ENCODE assay signal across 14 mouse cellular contexts in the genomic region with DNA sequence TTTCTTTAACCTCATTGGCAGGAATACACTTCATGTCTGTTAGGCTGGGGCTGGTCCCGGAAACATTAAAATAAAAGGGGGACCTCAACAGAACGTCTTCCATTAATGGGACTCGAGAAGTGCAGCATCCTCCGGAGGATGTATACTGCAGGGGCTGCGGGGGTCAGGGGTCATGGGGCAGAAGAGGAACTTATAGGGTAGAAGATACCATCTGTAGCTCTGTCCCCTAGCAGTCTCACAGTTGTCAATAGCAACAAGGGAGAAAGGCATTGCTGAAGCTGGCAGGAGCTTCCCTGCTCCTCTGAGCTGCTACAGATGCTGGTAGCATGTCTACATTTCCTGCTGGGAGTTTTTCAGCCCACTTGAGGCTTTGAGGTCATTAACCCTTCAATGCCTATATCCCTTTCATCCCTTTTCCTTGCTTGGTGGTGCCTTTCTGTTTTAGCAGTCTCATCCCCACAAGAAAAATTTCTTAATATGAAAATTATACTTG.
A peak's percentile ranks its signal among the peaks of the same experiment; 100 is the strongest.
DNase-seq lines count a peak whose midpoint lies in the region; ATAC-seq and TF ChIP-seq lines count a peak whose summit lies in the region.
"Had no signal": no experiment of that assay in that cellular context is flagged by ENCODE, and none has a peak within 500 bp of the region (broad histone marks: within the 10 kb centered on the region; RNA-seq: fewer than 3 reads in every experiment).

No protein-coding gene starts in this region.

- H3K27me3 ChIP-seq in hindbrain, embryonic 10.5 days (ENCODE audit: insufficient read depth, poor library complexity, severe bottlenecking), result no peaks in the 10 kb centered on the region
- H3K27me3 ChIP-seq in hindbrain, embryonic 14.5 days (ENCODE audit: control insufficient read depth, insufficient read depth, low read length), result no peaks in the 10 kb centered on the region
- H3K27me3 ChIP-seq in midbrain, embryonic 10.5 days (ENCODE audit: low read depth, poor library complexity, severe bottlenecking), result no peaks in the 10 kb centered on the region
- H3K27me3 ChIP-seq in midbrain, embryonic 15.5 days (replicated peaks), result no peaks in the 10 kb centered on the region
- no peaks in the 10 kb centered on the region for H3K27me3 ChIP-seq in embryonic facial prominence, embryonic 14.5 days (replicated peaks; ENCODE audit: control insufficient read depth, insufficient read depth, low read length)
- H3K27me3 ChIP-seq in liver, postnatal 0 days (ENCODE audit: insufficient read depth, low read length), result no peaks in the 10 kb centered on the region
- H3K27me3 ChIP-seq: liver, embryonic 15.5 days had no signal

- TF ChIP-seq EP300 in liver, postnatal 0 days (IDR thresholded peaks at IDR 0.05; ENCODE audit: low read depth), result no peak

- no peak overlapping the region for H3K4me2 ChIP-seq in hindbrain, embryonic 14.5 days (replicated peaks)
- H3K4me2 ChIP-seq in midbrain, embryonic 15.5 days, result no peak overlapping the region
- H3K4me2 ChIP-seq in embryonic facial prominence, embryonic 14.5 days (ENCODE audit: low read depth, low read length), result no peak overlapping the region
- H3K4me2 ChIP-seq in liver, postnatal 0 days (ENCODE audit: low read depth, low read length), result no peak overlapping the region
- H3K4me2 ChIP-seq: liver, embryonic 15.5 days had no signal

- no peak overlapping the region for H3K4me3 ChIP-seq in hindbrain, embryonic 10.5 days
- H3K4me3 ChIP-seq in hindbrain, embryonic 14.5 days (replicated peaks; ENCODE audit: low read length), result no peak overlapping the region
- H3K4me3 ChIP-seq in midbrain, embryonic 10.5 days, result no peak overlapping the region
- H3K4me3 ChIP-seq in midbrain, embryonic 15.5 days, result no peak overlapping the region
- no peak overlapping the region for H3K4me3 ChIP-seq in embryonic facial prominence, embryonic 14.5 days (ENCODE audit: low read depth, low read length)
- no peak overlapping the region for H3K4me3 ChIP-seq in liver, postnatal 0 days (ENCODE audit: low read depth, low read length)
- H3K4me3 ChIP-seq: layer of hippocampus, adult 2 months; liver, embryonic 15.5 days had no signal

- WGBS in hindbrain, embryonic 10.5 days, result 6% methylated on average over 5 of the region's 5 CpGs
- 5% methylated on average over 5 of the region's 5 CpGs for WGBS in hindbrain, embryonic 14.5 days
- 18% methylated on average over 5 of the region's 5 CpGs for WGBS in midbrain, embryonic 10.5 days
- WGBS in midbrain, embryonic 15.5 days, result 13% methylated on average over 5 of the region's 5 CpGs
- 23% methylated on average over 5 of the region's 5 CpGs for WGBS in embryonic facial prominence, embryonic 14.5 days
- 52% methylated on average over 5 of the region's 5 CpGs for WGBS in liver, postnatal 0 days (ENCODE audit: insufficient replicate concordance)

- H3K9me3 ChIP-seq in hindbrain, embryonic 10.5 days, result no peaks in the 10 kb centered on the region
- H3K9me3 ChIP-seq in hindbrain, embryonic 14.5 days (ENCODE audit: control insufficient read depth, low read length), result no peaks in the 10 kb centered on the region
- H3K9me3 ChIP-seq in midbrain, embryonic 10.5 days (replicated peaks), result no peaks in the 10 kb centered on the region
- no peaks in the 10 kb centered on the region for H3K9me3 ChIP-seq in midbrain, embryonic 15.5 days
- no peaks in the 10 kb centered on the region for H3K9me3 ChIP-seq in embryonic facial prominence, embryonic 14.5 days (ENCODE audit: control insufficient read depth, low read length)
- no peaks in the 10 kb centered on the region for H3K9me3 ChIP-seq in liver, postnatal 0 days (ENCODE audit: low read length)
- H3K9me3 ChIP-seq: liver, embryonic 15.5 days had no signal

- H3K27ac ChIP-seq in hindbrain, embryonic 10.5 days, result no peak overlapping the region
- no peak overlapping the region for H3K27ac ChIP-seq in hindbrain, embryonic 14.5 days
- H3K27ac ChIP-seq in midbrain, embryonic 10.5 days (replicated peaks), result 0 out of 2 replicates have a peak overlapping the region, but pooled peaks have one; percentile 33
- H3K27ac ChIP-seq in midbrain, embryonic 15.5 days, result no peak overlapping the region
- H3K27ac ChIP-seq in embryonic facial prominence, embryonic 14.5 days (replicated peaks; ENCODE audit: low read depth, low read length), result no peak overlapping the region
- H3K27ac ChIP-seq in liver, postnatal 0 days (ENCODE audit: low read depth), result no peak overlapping the region
- H3K27ac ChIP-seq: layer of hippocampus, adult 2 months; liver, embryonic 15.5 days; stomach, postnatal 0 days had no signal

- peaks cover 17% of the 10 kb centered on the region for H3K4me1 ChIP-seq in hindbrain, embryonic 10.5 days (replicated peaks)
- 0 out of 2 replicates have a peak, but pooled peaks cover 11% of the 10 kb centered on the region for H3K4me1 ChIP-seq in hindbrain, embryonic 14.5 days (replicated peaks; ENCODE audit: control insufficient read depth, insufficient read depth, low read length)
- peaks cover 23% of the 10 kb centered on the region for H3K4me1 ChIP-seq in midbrain, embryonic 10.5 days
- 0 out of 2 replicates have a peak, but pooled peaks cover 3% of the 10 kb centered on the region for H3K4me1 ChIP-seq in midbrain, embryonic 15.5 days
- H3K4me1 ChIP-seq in embryonic facial prominence, embryonic 14.5 days (ENCODE audit: control insufficient read depth, insufficient read depth, low read length), result no peaks in the 10 kb centered on the region
- H3K4me1 ChIP-seq in liver, postnatal 0 days (ENCODE audit: insufficient read depth), result no peaks in the 10 kb centered on the region
- H3K4me1 ChIP-seq: liver, embryonic 15.5 days had no signal

- H3K36me3 ChIP-seq in hindbrain, embryonic 10.5 days, result no peaks in the 10 kb centered on the region
- H3K36me3 ChIP-seq in hindbrain, embryonic 14.5 days (replicated peaks; ENCODE audit: control insufficient read depth, insufficient read depth), result no peaks in the 10 kb centered on the region
- no peaks in the 10 kb centered on the region for H3K36me3 ChIP-seq in midbrain, embryonic 10.5 days
- H3K36me3 ChIP-seq in midbrain, embryonic 15.5 days (replicated peaks), result no peaks in the 10 kb centered on the region
- no peaks in the 10 kb centered on the region for H3K36me3 ChIP-seq in embryonic facial prominence, embryonic 14.5 days (ENCODE audit: control insufficient read depth, insufficient read depth, low read length)
- no peaks in the 10 kb centered on the region for H3K36me3 ChIP-seq in liver, postnatal 0 days (replicated peaks; ENCODE audit: insufficient read depth, low read length)
- H3K36me3 ChIP-seq: liver, embryonic 15.5 days had no signal

- peak; percentile 53 for DNase-seq in hindbrain, embryonic 10.5 days (ENCODE audit: low spot score)
- no peak for DNase-seq in hindbrain, embryonic 14.5 days (ENCODE audit: low spot score)
- DNase-seq in midbrain, embryonic 10.5 days (ENCODE audit: low spot score), result peak; percentile 47
- peak; percentile 17 for DNase-seq in embryonic facial prominence, embryonic 14.5 days (ENCODE audit: low spot score)
- no peak for DNase-seq in liver, postnatal 0 days
- DNase-seq in right cerebral cortex, adult 2 months (ENCODE audit: low spot score in 2 of 2), result no peak
- DNase-seq: adrenal gland, postnatal 10 days; cerebellum, adult 18-20 months; kidney, postnatal 10 days had no signal

- ATAC-seq in hindbrain, embryonic 14.5 days (ENCODE audit: low FRiP score), result no peak
- no peak for ATAC-seq in midbrain, embryonic 15.5 days (replicated peaks)
- ATAC-seq in embryonic facial prominence, embryonic 14.5 days (ENCODE audit: low read depth), result no peak
- no peak for ATAC-seq in liver, postnatal 0 days
- ATAC-seq: intestine, postnatal 0 days had no signal

- no peak for TF ChIP-seq CTCF in liver, postnatal 0 days (IDR thresholded peaks at IDR 0.05; ENCODE audit: low read depth)

- H3K9ac ChIP-seq in hindbrain, embryonic 14.5 days, result no peak overlapping the region
- H3K9ac ChIP-seq in midbrain, embryonic 15.5 days, result no peak overlapping the region
- H3K9ac ChIP-seq in embryonic facial prominence, embryonic 14.5 days (ENCODE audit: low read depth, low read length), result no peak overlapping the region
- no peak overlapping the region for H3K9ac ChIP-seq in liver, postnatal 0 days (replicated peaks)
- H3K9ac ChIP-seq: liver, embryonic 15.5 days had no signal

Comparison
In these comparisons a context has a peak if more than half of its experiments do, and no peak if none do; other contexts are left out.
1. DNase-seq: peak in hindbrain, embryonic 10.5 days (single experiment), midbrain, embryonic 10.5 days (single experiment) and embryonic facial prominence, embryonic 14.5 days (single experiment); none in hindbrain, embryonic 14.5 days (single experiment), liver, postnatal 0 days (single experiment) and right cerebral cortex, adult 2 months (0 of 2).